Mouse (Mus musculus) brain, embryonic 14.5 days (tissue): ENCODE measurements around the gene Dpysl5.

Experiments used
- CTCF ChIP-seq: fragments of 200-500 bp; IDR thresholded peaks from 2 replicates; pipeline ENCODE4 v1.5.1; 2012; ENCODE audit warnings: inconsistent platforms, mild to moderate bottlenecking, moderate library complexity, borderline replicate concordance; ENCODE audit not compliant: insufficient read depth, insufficient read length; ENCODE audit errors: extremely low read depth
- POLR2A ChIP-seq: fragments of 200-500 bp; IDR thresholded peaks from 2 replicates; pipeline ENCODE4 v1.6.1; 2012; ENCODE audit warnings: mild to moderate bottlenecking, inconsistent platforms, borderline replicate concordance; ENCODE audit not compliant: poor library complexity, insufficient read depth, insufficient read length, severe bottlenecking; ENCODE audit errors: extremely low read depth

DNA sequence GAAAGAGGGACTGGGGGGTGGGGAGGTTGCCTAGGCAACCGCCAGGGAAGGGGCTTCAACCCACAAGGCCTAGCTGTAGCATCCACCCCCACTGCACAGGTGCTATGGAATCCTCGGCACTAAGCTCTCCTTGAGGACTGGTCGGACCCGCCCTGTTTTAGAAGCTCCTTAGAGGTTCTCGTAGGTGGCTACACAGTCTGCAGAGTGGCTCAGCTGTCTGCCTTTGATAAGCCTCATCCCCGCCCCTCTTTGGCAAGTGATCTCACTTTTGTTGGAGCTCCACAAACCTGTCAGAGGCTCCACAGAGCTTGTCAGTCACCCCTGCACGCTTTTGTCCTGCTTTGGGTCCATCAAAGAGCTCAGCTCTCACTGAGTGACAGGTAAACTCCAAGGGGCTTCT lies 86.1 kb downstream of the Dpysl5 start:
- TF ChIP-seq POLR2A (no peak), CTCF (no peak)
